Mouse (Mus musculus) fibroblast of lung, adult 2 months (primary cell): ENCODE measurements around the gene Boll.

Experiments
- DNase-seq: peaks from one replicate; pipeline ENCODE4 v3.0.0-alpha.2; 2011; ENCODE audit warnings: low read depth

Boll gene

DNA sequence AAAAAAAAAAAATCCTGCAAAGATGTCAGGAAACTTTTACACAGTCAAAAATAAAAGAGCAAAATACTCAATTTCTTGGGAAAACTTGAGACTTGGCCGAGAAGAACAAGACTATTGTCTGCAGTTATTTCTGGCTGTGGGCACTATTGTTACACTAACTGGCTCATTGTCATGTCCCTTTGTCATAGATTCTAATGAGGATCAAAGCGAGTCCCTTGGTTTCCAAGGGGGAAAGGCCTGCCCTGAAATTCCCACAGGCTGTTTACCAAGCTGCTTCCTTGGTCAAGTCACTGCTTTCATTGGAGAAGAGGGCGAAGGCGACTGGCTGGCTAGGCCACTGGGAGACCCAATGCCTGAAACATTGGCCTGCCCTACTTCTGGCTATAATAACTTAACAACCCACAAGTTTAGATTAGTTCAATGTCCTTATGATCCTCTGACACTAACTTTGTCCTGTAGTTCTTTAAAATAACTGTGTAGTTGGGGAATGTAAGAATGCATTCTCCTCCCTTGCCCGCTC, 157.4 kb downstream of the Boll start:
- no peak for DNase-seq

DNA sequence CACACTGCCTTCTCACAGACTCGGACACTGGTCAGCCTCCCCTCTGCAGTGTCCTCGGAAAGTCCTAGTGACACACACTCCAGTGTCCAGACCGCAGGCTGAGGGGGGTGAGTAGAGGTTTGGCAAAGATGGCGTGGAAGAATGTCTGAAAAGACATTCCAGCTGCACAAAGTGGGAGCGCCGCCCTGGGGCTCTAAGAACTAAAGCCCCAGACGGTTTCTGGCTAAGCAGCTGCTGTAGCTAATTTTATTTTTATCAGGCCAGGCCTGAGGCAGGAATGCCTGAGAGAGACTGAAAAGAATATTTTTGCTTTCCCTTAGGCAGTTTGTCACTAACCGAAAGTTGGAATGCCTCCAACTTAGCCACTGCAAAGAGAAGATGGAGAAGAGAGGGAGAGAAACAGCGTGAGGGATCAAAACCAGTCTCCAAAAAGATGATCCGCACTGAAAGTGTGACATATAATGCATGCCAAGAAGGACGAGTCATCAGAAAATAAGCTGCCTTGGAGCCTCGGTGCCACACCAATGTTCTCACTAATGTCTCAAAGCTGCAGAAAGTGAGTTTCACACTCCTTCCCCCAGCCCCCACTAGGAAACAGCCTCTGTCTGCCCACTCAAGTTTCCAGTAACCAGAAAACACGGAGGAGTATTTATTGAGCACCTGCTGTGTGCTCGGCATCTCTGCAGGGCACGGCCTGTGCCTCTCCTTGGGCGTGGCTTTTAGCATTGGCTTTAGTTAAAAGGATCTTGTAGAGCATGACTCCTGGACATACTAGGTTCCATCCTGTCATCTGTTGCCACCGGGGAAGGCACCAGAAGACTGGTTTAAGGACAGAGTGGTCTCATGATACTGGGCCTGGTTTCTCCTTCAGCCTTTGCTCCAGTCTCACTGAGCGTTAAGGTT, 161.2 kb downstream of the Boll start:
- DNase-seq, result peak; percentile 71

DNA sequence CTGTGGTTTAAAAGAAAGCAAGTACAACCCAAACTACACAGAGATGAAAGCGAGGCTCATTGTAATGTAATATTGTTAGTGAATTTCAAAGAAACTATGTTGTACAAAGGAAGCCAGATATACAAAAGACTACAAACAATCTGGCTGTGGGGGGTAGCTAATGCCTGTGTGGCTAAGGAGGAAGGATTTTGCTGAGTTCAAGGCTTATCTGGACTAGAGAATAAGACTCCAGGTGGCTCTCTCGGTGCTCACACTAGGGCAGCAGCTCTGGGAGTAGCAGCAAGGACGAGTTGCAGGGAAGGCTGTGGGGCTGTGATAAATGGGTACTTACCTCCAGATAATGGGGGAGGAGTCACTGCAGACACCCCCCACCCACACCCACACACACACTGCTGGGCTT, 164.6 kb downstream of the Boll start:
- no peak for DNase-seq
